Mouse (Mus musculus) kidney, postnatal 10 days (tissue): ENCODE measurements around the gene Eef1a1.
A peak's percentile ranks its signal among the peaks of the same experiment; 100 is the strongest.
"Not testable (repeated sequence)": the region's sequence is repeated elsewhere in the genome, so short reads cannot be mapped to it uniquely, and the experiment has no call there.

Source experiments
- DNase-seq: peaks from one replicate; pipeline ENCODE4 v3.0.0; 2021; ENCODE audit warnings: mixed read lengths

Gene Eef1a1

GRCm38 (mm10) chr9:78488890-78489420, at the start of gene Eef1a1:
TSS of gene Eef1a1 (minus strand) at chr9:78489151.
- peak; percentile 82 for DNase-seq

- no peak for DNase-seq
Observed at GRCm38 (mm10) chr9:78538421-78538820, 49.5 kb upstream of the Eef1a1 start.

GRCm38 (mm10) chr9:78537154-78537873, 48.4 kb upstream of the Eef1a1 start:
- DNase-seq, result no peak

- no peak for DNase-seq
Observed at GRCm38 (mm10) chr9:78534606-78535005, 45.7 kb upstream of the Eef1a1 start.

GRCm38 (mm10) chr9:78533296-78533935, 44.5 kb upstream of the Eef1a1 start:
- peak; percentile 62 for DNase-seq

GRCm38 (mm10) chr9:78532341-78532819, 43.4 kb upstream of the Eef1a1 start:
- no peak for DNase-seq

GRCm38 (mm10) chr9:78531816-78532215, 42.9 kb upstream of the Eef1a1 start:
- DNase-seq, result no peak

- peak; percentile 92 for DNase-seq
Observed at GRCm38 (mm10) chr9:78527767-78528381, 38.9 kb upstream of the Eef1a1 start.

GRCm38 (mm10) chr9:78527301-78527761, 38.4 kb upstream of the Eef1a1 start:
- DNase-seq, result peak; percentile 89

GRCm38 (mm10) chr9:78526206-78526605, 37.3 kb upstream of the Eef1a1 start:
- DNase-seq, result no peak

GRCm38 (mm10) chr9:78525451-78526135, 36.6 kb upstream of the Eef1a1 start:
- no peak for DNase-seq

- DNase-seq, result peak; percentile 38
Observed at GRCm38 (mm10) chr9:78521689-78522088, 32.7 kb upstream of the Eef1a1 start.

GRCm38 (mm10) chr9:78520780-78521601, 32.0 kb upstream of the Eef1a1 start:
- peak; percentile 80 for DNase-seq

- peak; percentile 69 for DNase-seq
Observed at GRCm38 (mm10) chr9:78520127-78520779, 31.3 kb upstream of the Eef1a1 start.

GRCm38 (mm10) chr9:78517237-78517636, 28.3 kb upstream of the Eef1a1 start:
- not testable (repeated sequence) for DNase-seq

GRCm38 (mm10) chr9:78516125-78516524, 27.2 kb upstream of the Eef1a1 start:
- DNase-seq, result no peak

- no peak for DNase-seq
Observed at GRCm38 (mm10) chr9:78514681-78515080, 25.7 kb upstream of the Eef1a1 start.

GRCm38 (mm10) chr9:78513776-78514500, 25.0 kb upstream of the Eef1a1 start:
- no peak for DNase-seq

GRCm38 (mm10) chr9:78511705-78512104, 22.8 kb upstream of the Eef1a1 start:
- no peak for DNase-seq

GRCm38 (mm10) chr9:78508106-78508786, 19.3 kb upstream of the Eef1a1 start:
- DNase-seq, result no peak
